Mouse (Mus musculus): ENCODE results near the gene Dcpp2. TPM values are rescaled to one million over a fixed set of nuclear protein-coding genes. Genes with fewer than 3 reads are reported as not detected.

Gene Dcpp2
- polyA plus RNA-seq, 1 experiment = not detected

DNA sequence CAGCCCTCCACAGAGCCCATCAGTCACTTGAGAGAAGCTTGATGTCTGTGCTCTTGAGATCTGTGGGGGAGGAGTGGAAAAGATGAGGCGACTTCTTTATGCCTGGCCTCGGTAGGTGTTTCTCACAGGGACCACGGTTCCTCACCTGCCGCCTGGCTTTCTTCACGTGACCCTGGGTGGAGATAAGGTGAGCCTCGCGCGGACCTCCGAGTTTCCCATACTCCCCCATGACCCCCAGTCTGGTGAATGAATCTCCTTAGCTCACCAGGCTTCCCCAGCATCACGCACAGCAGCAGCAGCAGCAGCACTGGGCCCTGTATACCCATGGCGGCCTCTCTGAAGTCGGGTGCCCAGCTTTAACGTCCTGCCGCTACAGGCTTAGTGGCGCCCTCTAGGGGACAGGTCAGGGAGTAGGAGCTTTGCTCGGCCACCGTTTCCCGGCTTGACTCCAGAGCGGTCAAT lies 36.8 kb upstream of the Dcpp2 start, which contains the start of the genes Prss32 and Prss41:
Gene Prss32 (plus strand): TSS at position 44 of the 462 bp plus-strand sequence.
Gene Prss41 (minus strand): TSS at position 361 of the 462 bp plus-strand sequence.
- Histone ChIP-seq H3K79me2 (ENCODE audit: control insufficient read depth, insufficient read depth) (no peaks in the 10 kb centered on the region), H3K4me2 (ENCODE audit: low read depth) (no peak within 1 kb of the TSS), H3K4me3 (no peak within 1 kb of the TSS), H3K27me3 (ENCODE audit: control insufficient read depth, insufficient read depth, insufficient read length) (no peaks in the 10 kb centered on the region), H3K36me3 (ENCODE audit: control insufficient read depth, insufficient read depth) (no peaks in the 10 kb centered on the region), H3ac (ENCODE audit: control insufficient read depth, insufficient read length) (no peak within 1 kb of the TSS)
- no peak for TF ChIP-seq MYOD1 (IDR thresholded peaks at IDR 0.05; ENCODE audit: control insufficient read depth in 1 of 3, insufficient read length in 2 of 3, low read depth in 2 of 3)
- no peak for TF ChIP-seq MAX (IDR thresholded peaks at IDR 0.05; ENCODE audit: low read depth)
- no peak for TF ChIP-seq TCF12 (IDR thresholded peaks at IDR 0.05; ENCODE audit: insufficient read depth, poor library complexity, severe bottlenecking)
- TF ChIP-seq E2F4 (IDR thresholded peaks at IDR 0.05; ENCODE audit: insufficient read depth) = no peak
- no peak for TF ChIP-seq POLR2AphosphoS2 (IDR thresholded peaks at IDR 0.05; ENCODE audit: insufficient read length, low read depth)
- TF ChIP-seq USF1 (IDR thresholded peaks at IDR 0.05; ENCODE audit: low read depth) = no peak
- TF ChIP-seq MYOG (IDR thresholded peaks at IDR 0.05; ENCODE audit: control insufficient read depth in 1 of 3, insufficient read depth in 1 of 3, insufficient read length in 2 of 3, low read depth in 2 of 3) = no peak
- TF ChIP-seq POLR2A (IDR thresholded peaks at IDR 0.05; ENCODE audit: insufficient read length, low read depth) = no peak
- TF ChIP-seq CEBPB (IDR thresholded peaks at IDR 0.05; ENCODE audit: insufficient read depth, poor library complexity, severe bottlenecking) = no peak
- no peak for TF ChIP-seq SRF (IDR thresholded peaks at IDR 0.05; ENCODE audit: control insufficient read depth, insufficient read length, low read depth)
- TF ChIP-seq REST (IDR thresholded peaks at IDR 0.05; ENCODE audit: insufficient read depth, insufficient read length) = no peak
- no peak for TF ChIP-seq TCF3 (IDR thresholded peaks at IDR 0.05; ENCODE audit: insufficient read length, low read depth)

DNA sequence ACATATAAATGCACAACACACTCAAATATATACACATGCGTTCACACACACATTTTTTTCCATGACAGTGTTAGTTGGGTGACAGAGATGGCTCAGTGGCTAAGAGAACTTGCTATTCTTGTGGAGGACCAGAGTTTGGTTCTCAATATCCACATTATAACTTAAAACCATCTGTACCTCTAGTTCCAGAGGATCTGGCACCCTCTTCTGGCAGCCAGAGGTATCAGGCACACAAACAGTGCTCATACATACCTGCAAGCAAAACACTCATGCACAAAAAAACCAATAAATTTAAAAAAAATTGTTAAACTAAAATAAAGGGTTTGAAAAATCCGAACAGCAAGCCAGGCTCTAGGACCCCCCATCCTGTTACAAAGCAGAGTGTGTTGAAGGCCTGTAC lies 30.7 kb upstream of the Dcpp2 start:
- Histone ChIP-seq H3K27me3 (ENCODE audit: control insufficient read depth, insufficient read depth, insufficient read length) (no peaks in the 10 kb centered on the region), H3K36me3 (ENCODE audit: control insufficient read depth, insufficient read depth) (no peaks in the 10 kb centered on the region), H3K79me2 (ENCODE audit: control insufficient read depth, insufficient read depth) (no peaks in the 10 kb centered on the region), H3K4me3 (no peak overlapping the region), H3K4me2 (ENCODE audit: low read depth) (no peak overlapping the region), H3ac (ENCODE audit: control insufficient read depth, insufficient read length) (no peak overlapping the region)
- TF ChIP-seq SRF (IDR thresholded peaks at IDR 0.05; ENCODE audit: control insufficient read depth, insufficient read length, low read depth) = no peak
- TF ChIP-seq MAX (IDR thresholded peaks at IDR 0.05; ENCODE audit: low read depth) = no peak

DNA sequence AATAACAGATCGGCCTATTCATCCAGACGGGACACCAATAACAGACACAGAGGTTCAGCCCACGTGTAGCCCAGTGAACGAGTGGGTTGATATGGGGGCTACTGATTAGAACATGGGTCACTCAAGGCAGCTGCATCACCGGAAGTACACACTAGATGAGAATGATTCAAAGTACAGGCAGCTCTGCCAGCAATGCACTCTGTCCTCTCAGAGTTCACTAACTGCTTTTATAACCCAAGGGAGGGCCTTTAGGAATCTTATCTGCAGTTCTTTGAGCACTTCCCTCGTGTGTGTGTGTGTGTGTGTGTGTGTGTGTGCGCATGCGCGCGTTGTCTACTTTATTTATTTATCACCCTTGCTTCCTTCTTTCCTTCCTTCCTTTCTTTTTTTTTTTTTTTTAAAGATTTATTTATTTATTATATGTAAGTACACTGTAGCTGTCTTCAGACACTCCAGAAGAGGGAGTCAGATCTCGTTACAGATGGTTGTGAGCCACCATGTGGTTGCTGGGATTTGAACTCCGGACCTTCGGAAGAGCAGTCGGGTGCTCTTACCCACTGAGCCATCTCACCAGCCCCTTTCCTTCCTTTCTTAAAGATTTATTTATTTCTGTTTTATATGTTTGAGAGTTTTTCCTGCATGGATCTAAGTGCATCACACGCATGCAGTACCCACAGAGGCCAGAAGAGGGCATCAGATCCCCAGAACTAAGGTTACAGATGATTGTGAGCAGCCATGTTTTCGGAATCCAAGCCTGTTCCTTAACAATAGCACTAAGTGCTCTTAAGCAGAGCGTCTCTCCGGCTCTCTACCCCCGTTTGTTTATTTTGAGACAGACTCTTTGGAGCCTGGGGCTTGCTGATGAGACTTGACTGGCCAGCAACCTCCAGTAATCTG lies 29.6 kb upstream of the Dcpp2 start:
- Histone ChIP-seq H3K27me3 (ENCODE audit: control insufficient read depth, insufficient read depth, insufficient read length) (no peaks in the 10 kb centered on the region), H3K36me3 (ENCODE audit: control insufficient read depth, insufficient read depth) (no peaks in the 10 kb centered on the region), H3K4me3 (no peak overlapping the region), H3K4me2 (ENCODE audit: low read depth) (no peak overlapping the region), H3ac (ENCODE audit: control insufficient read depth, insufficient read length) (no peak overlapping the region), H3K79me2 (ENCODE audit: control insufficient read depth, insufficient read depth) (no peaks in the 10 kb centered on the region)
- TF ChIP-seq USF1 (IDR thresholded peaks at IDR 0.05; ENCODE audit: low read depth) (no peak), MYOD1 (IDR thresholded peaks at IDR 0.05; ENCODE audit: control insufficient read depth in 1 of 3, insufficient read length in 2 of 3, low read depth in 2 of 3) (no peak), TCF12 (IDR thresholded peaks at IDR 0.05; ENCODE audit: insufficient read depth, poor library complexity, severe bottlenecking) (no peak), TCF3 (IDR thresholded peaks at IDR 0.05; ENCODE audit: insufficient read length, low read depth) (no peak), MAX (IDR thresholded peaks at IDR 0.05; ENCODE audit: low read depth) (no peak), REST (IDR thresholded peaks at IDR 0.05; ENCODE audit: insufficient read depth, insufficient read length) (no peak), MYOG (IDR thresholded peaks at IDR 0.05; ENCODE audit: control insufficient read depth in 1 of 3, insufficient read depth in 1 of 3, insufficient read length in 2 of 3, low read depth in 2 of 3) (no peak), POLR2AphosphoS2 (IDR thresholded peaks at IDR 0.05; ENCODE audit: insufficient read length, low read depth) (no peak), CEBPB (IDR thresholded peaks at IDR 0.05; ENCODE audit: insufficient read depth, poor library complexity, severe bottlenecking) (no peak), E2F4 (IDR thresholded peaks at IDR 0.05; ENCODE audit: insufficient read depth) (no peak), POLR2A (IDR thresholded peaks at IDR 0.05; ENCODE audit: insufficient read length, low read depth) (no peak), SRF (IDR thresholded peaks at IDR 0.05; ENCODE audit: control insufficient read depth, insufficient read length, low read depth) (no peak)

DNA sequence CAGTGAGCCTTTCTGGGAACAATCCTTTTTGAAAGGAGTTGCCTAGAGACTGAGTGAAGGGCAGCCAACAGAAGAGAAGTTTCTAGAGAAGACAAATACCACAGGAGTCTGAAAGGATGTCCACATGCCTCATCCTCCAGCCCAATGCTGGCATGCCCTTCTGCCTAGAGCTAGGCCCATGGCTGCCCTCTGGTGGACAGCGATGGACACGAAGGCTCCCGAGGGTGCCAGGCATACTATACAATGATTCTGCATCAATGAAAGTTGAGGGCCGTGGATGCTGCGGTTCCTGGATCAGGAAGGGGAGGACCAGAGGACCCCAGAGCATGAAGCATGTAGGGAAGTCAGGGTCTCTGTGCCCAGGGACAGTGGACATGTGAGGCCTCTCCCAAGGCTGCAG lies 27.4 kb upstream of the Dcpp2 start:
- no peak overlapping the region for H3K4me2 ChIP-seq (ENCODE audit: low read depth)
- H3K27me3 ChIP-seq (ENCODE audit: control insufficient read depth, insufficient read depth, insufficient read length) = no peaks in the 10 kb centered on the region
- H3K36me3 ChIP-seq (ENCODE audit: control insufficient read depth, insufficient read depth) = no peaks in the 10 kb centered on the region
- H3K79me2 ChIP-seq (ENCODE audit: control insufficient read depth, insufficient read depth) = no peaks in the 10 kb centered on the region
- no peak overlapping the region for H3K4me3 ChIP-seq
- no peak overlapping the region for H3ac ChIP-seq (ENCODE audit: control insufficient read depth, insufficient read length)
- TF ChIP-seq POLR2A (IDR thresholded peaks at IDR 0.05; ENCODE audit: insufficient read length, low read depth) = no peak
- TF ChIP-seq USF1 (IDR thresholded peaks at IDR 0.05; ENCODE audit: low read depth) = no peak
- TF ChIP-seq MAX (IDR thresholded peaks at IDR 0.05; ENCODE audit: low read depth) = no peak
- no peak for TF ChIP-seq MYOG (IDR thresholded peaks at IDR 0.05; ENCODE audit: control insufficient read depth in 1 of 3, insufficient read depth in 1 of 3, insufficient read length in 2 of 3, low read depth in 2 of 3)
- no peak for TF ChIP-seq REST (IDR thresholded peaks at IDR 0.05; ENCODE audit: insufficient read depth, insufficient read length)
- no peak for TF ChIP-seq TCF12 (IDR thresholded peaks at IDR 0.05; ENCODE audit: insufficient read depth, poor library complexity, severe bottlenecking)

Measured in myocyte (in vitro differentiated cells).